Mouse (Mus musculus) intestine, postnatal 0 days (tissue): ENCODE measurements around the gene Plod1. TPM values are rescaled to one million over a fixed set of nuclear protein-coding genes. Genes with fewer than 3 reads are reported as not detected.
A peak's percentile ranks its signal among the peaks of the same experiment; 100 is the strongest.

Experiments used
- ATAC-seq: fragments of 200-750 bp; cut with Nextera tagmentation; 2 replicates; pipeline ENCODE4 v1.8.0; 2017; ENCODE audit warnings: mild to moderate bottlenecking, moderate TSS enrichment, moderate library complexity
- H3K27ac ChIP-seq: fragments of 300-500 bp; sonication (generic); 2 replicates; pipeline ENCODE4 v1.5.1; 2014; ENCODE audit warnings: mild to moderate bottlenecking, low read depth, low read length, moderate library complexity
- H3K27me3 ChIP-seq: fragments of 300-500 bp; sonication (generic); replicated peaks from 2 replicates; pipeline ENCODE4 v1.6.1; 2014; ENCODE audit warnings: low read length, mixed read lengths; ENCODE audit not compliant: control insufficient read depth, insufficient read depth
- H3K36me3 ChIP-seq: fragments of 300-500 bp; sonication (generic); 2 replicates; pipeline ENCODE4 v1.6.1; 2014; ENCODE audit warnings: mild to moderate bottlenecking, moderate library complexity; ENCODE audit not compliant: control insufficient read depth, insufficient read depth
- H3K4me1 ChIP-seq: fragments of 300-500 bp; sonication (generic); replicated peaks from 2 replicates; pipeline ENCODE4 v1.6.1; 2014; ENCODE audit warnings: antibody characterized with exemption, low read length, mixed read lengths; ENCODE audit not compliant: control insufficient read depth, insufficient read depth
- H3K4me2 ChIP-seq: fragments of 300-500 bp; sonication (generic); replicated peaks from 2 replicates; pipeline ENCODE4 v1.6.1; 2014; ENCODE audit warnings: low read depth, mild to moderate bottlenecking, moderate library complexity
- H3K4me3 ChIP-seq: fragments of 300-500 bp; sonication (generic); 2 replicates; pipeline ENCODE4 v1.5.1; 2014; ENCODE audit warnings: low read depth, low read length
- H3K9ac ChIP-seq: fragments of 300-500 bp; sonication (generic); 2 replicates; pipeline ENCODE4 v1.6.1; 2014; ENCODE audit warnings: mild to moderate bottlenecking, low read depth, low read length
- H3K9me3 ChIP-seq: fragments of 300-500 bp; sonication (generic); 2 replicates; pipeline ENCODE4 v1.6.1; 2016; ENCODE audit warnings: mixed run types; ENCODE audit not compliant: control insufficient read depth
- CTCF ChIP-seq: sonication (generic); IDR thresholded peaks from 2 replicates; pipeline ENCODE4 v1.5.1; 2016; ENCODE audit warnings: low read depth, mild to moderate bottlenecking, control low read depth, antibody characterized with exemption, moderate library complexity
- WGBS: fragments of 180-500 bp; shearing (Covaris S2); extraction: QIAGEN DNeasy Blood & Tissue Kit; methylation state at CpG from one replicate; pipeline ENCODE4 v1.1.7; 2014; 5-methylcytosine and 5-hydroxymethylcytosine counted together
- polyA plus RNA-seq: library from polyadenylated mRNA; unstranded; fragments of >200 nt; fragmentation: Nextera tagmentation; extraction: Ambion mirVana; gene quantifications from 2 replicates; pipeline ENCODE4 v1.2.1, GENCODE M21; 2015

The Plod1 gene
- polyA plus RNA-seq: 28.0 and 28.8 TPM in 2 replicates

DNA sequence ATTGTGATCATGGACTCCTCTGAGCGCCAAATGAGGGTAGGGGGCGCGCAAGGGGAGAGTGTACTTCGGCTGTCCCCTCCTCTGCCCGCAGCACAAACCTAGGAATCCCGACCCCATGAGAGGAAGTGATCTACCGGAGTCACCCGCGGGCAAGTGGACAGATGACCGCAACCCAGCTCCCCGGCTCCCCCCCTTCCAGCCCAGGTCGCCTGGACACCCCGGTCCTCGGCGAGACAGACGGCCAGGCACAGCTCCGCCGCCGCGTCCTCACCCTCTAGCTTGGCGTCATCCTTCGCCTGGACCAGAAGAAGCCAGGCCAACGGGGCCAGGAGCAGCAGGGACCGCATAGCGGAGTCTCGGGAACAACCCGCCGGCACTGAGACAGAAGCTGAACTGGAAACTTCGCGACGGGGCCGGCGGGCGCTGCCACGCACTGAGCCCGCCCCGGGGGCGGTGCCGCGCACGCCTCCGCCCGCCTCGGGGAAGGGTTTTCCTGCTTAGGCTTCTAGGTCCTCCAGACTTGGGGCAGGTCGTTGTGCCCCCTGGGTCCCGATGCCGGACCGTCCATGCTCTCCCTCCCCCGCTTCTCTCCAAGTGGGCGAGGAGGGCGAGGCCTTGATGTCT is at the start of gene Plod1:
Plod1 (minus strand) TSS at position 437 of the 624 bp plus-strand sequence.
- under 1% methylated on average over 51 of the region's 51 CpGs for WGBS
- peak within 1 kb of the TSS; percentile 97 for H3K4me2 ChIP-seq
- TF ChIP-seq CTCF: peak; percentile 19; the same call in 1 of the 2 replicates
- peaks cover 5% of the 10 kb centered on the region; the same call in 1 of the 2 replicates for H3K4me1 ChIP-seq
- H3K27ac ChIP-seq: peak within 1 kb of the TSS; percentile 71
- no peaks in the 10 kb centered on the region for H3K27me3 ChIP-seq
- H3K9me3 ChIP-seq: no peaks in the 10 kb centered on the region
- ATAC-seq: peak; percentile 23; the same call in 1 of the 2 replicates
- H3K9ac ChIP-seq: peak within 1 kb of the TSS; percentile 70
- H3K36me3 ChIP-seq: no peaks in the 10 kb centered on the region
- H3K4me3 ChIP-seq: peak within 1 kb of the TSS; percentile 71

DNA sequence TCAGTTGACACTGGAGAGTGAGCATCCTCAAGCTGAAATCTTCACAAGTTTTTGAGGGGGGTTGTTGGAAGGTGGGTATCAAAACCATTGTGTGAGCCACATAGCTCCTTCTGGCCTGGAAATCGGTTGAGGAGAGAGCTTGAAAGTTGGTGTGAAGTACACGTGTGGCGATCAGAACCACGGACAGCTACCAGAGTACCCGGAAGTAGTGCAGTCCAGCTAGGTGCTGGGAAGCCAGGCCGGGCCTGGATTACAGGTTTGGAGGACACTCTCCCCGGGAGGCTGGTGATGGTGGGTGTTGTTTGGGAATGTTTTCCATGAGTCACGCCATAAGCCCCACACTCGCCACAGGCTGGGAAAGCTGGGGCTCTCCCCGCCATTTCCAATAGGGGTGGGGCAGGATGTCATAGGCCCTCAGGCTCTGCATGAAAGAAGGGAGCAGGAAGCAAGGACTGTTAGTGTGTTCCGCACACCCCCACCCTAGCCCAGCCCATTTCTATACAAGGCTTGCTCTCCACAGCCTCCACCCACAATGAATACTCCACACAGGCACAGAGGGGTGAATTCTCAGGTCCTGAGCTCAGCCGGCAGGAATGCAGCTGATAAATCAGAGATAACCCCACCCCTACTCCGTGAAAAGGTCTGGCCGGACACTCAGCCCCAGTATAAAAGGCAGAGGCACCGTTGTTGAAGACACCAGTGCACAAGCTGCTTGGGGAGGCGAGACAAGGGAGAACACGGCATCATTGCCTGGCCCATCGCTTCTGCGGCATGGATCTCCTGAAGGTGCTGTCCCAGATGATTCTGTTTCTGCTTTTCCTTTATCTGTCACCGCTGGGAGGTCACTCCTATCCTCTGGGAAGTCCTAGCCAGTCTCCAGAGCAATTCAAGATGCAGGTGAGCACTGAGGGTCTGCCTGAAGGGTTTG is 48.9 kb upstream of the Plod1 start, which contains the start of gene Nppb:
Nppb (plus strand) TSS at position 584 of the 928 bp plus-strand sequence.
- no peaks in the 10 kb centered on the region for H3K4me1 ChIP-seq
- no peaks in the 10 kb centered on the region for H3K9me3 ChIP-seq
- no peak for TF ChIP-seq CTCF
- H3K9ac ChIP-seq: no peak within 1 kb of the TSS
- no peak within 1 kb of the TSS for H3K4me2 ChIP-seq
- no peaks in the 10 kb centered on the region for H3K27me3 ChIP-seq
- no peak within 1 kb of the TSS for H3K4me3 ChIP-seq
- WGBS: 27% methylated on average over 20 of the region's 20 CpGs
- ATAC-seq: no peak
- no peak within 1 kb of the TSS for H3K27ac ChIP-seq
- no peaks in the 10 kb centered on the region for H3K36me3 ChIP-seq

DNA sequence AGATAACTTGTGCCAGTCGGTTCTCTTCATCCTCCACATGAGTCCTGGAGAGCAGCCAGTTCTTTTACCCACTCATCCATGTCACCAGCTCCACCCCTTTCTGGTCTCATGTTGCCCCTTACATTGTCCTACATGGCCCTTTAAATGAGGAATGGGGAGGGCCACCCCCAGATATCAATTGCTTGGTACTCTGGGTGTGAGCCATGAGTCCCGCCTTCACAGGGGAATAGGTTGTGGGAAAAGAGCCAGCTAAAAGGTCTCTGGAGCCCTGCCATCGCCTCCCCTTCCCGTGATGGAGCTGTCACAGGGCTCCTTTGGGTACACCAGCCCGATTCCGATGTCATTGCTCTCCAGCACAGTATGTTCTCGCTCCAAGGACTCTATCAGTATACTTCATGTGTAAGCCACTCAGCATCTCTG is 42.9 kb upstream of the Plod1 start:
- no peak overlapping the region for H3K4me3 ChIP-seq
- ATAC-seq: no peak
- no peaks in the 10 kb centered on the region for H3K36me3 ChIP-seq
- H3K9me3 ChIP-seq: peaks cover 4% of the 10 kb centered on the region; the same call in 1 of the 2 replicates
- no peak overlapping the region for H3K27ac ChIP-seq
- WGBS: 75% methylated on average over 7 of the region's 7 CpGs
- no peak for TF ChIP-seq CTCF
- H3K9ac ChIP-seq: no peak overlapping the region
- no peak overlapping the region for H3K4me2 ChIP-seq
- H3K4me1 ChIP-seq: no peaks in the 10 kb centered on the region
- no peaks in the 10 kb centered on the region for H3K27me3 ChIP-seq

DNA sequence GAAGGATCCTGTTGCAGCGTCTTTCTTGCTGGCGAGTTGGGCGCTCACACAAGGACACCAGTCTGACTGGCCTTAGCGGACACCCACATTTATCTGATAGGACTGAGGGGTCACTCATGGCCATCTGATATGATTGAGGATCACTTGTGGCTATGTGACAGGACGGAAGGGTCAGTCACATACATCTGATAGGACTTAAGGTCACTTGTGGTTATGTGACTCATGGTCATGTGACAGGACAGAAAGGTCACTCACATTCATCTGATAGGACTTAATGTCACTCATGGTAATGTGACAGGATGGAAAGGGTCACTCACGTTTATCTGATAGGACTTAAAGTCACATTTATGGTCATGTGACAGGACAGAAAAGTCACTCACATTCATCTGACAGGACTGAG is 41.8 kb upstream of the Plod1 start:
- no peaks in the 10 kb centered on the region for H3K36me3 ChIP-seq
- no peak for ATAC-seq
- no peak overlapping the region for H3K4me3 ChIP-seq
- H3K9ac ChIP-seq: no peak overlapping the region
- no peak overlapping the region for H3K27ac ChIP-seq
- no peak for TF ChIP-seq CTCF
- H3K4me1 ChIP-seq: no peaks in the 10 kb centered on the region
- H3K4me2 ChIP-seq: no peak overlapping the region
- H3K9me3 ChIP-seq: peaks cover 5% of the 10 kb centered on the region; the same call in 1 of the 2 replicates
- no peaks in the 10 kb centered on the region for H3K27me3 ChIP-seq
- WGBS: 89% methylated on average over 6 of the region's 6 CpGs

DNA sequence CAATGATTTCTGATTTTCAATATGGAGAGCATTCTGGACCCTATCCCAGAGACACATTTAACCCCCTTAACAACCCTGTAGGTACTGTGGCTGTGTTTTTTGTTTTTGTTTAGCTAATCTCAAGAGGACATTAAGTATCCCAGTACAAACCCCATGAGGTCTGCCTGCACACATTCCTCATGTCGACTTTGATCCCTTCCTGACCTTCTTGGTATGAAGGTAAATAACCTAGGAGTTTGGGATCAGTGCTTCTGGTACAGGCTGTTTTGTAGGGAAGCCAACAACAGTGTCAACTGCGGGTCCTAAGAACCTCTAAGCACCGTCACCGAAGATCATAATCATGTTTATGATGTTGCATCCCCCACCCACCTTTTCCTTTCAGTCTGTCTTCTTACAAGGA is 41.2 kb upstream of the Plod1 start:
- H3K27ac ChIP-seq: no peak overlapping the region
- peaks cover 5% of the 10 kb centered on the region; the same call in 1 of the 2 replicates for H3K9me3 ChIP-seq
- TF ChIP-seq CTCF: no peak
- no peak overlapping the region for H3K9ac ChIP-seq
- H3K4me2 ChIP-seq: no peak overlapping the region
- ATAC-seq: no peak
- H3K4me3 ChIP-seq: no peak overlapping the region
- H3K36me3 ChIP-seq: no peaks in the 10 kb centered on the region
- no peaks in the 10 kb centered on the region for H3K4me1 ChIP-seq
- 77% methylated on average over 4 of the region's 4 CpGs for WGBS
- H3K27me3 ChIP-seq: no peaks in the 10 kb centered on the region

DNA sequence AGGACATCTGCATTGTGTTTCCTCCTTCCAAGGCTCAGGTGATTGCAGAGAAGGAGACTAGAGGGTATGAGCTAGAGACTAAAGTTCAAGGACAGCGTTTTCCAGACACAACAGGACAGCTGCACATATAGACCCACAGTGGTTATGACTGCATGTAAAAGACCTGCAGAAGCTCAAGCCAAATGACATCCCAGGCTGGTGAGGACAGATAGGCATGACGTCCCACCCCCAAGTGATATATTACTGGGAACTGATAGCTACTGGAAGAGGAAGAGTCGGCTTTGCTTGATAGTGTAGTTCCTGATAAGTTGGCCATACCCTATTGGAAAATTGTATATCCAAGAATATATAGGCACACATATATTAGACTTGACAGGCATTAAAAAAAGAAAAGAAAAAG is 39.7 kb upstream of the Plod1 start:
- Histone ChIP-seq H3K9ac (no peak overlapping the region), H3K4me2 (no peak overlapping the region), H3K27me3 (no peaks in the 10 kb centered on the region), H3K9me3 (peaks cover 5% of the 10 kb centered on the region; the same call in 1 of the 2 replicates), H3K4me3 (no peak overlapping the region), H3K27ac (no peak overlapping the region), H3K36me3 (no peaks in the 10 kb centered on the region), H3K4me1 (no peaks in the 10 kb centered on the region)
- WGBS: 68% methylated on average over 3 of the region's 3 CpGs
- no peak for ATAC-seq
- TF ChIP-seq CTCF: no peak
